Mouse (Mus musculus) layer of hippocampus, adult 2 months (tissue): ENCODE results near the gene Sh3d19. TPM values are rescaled to one million over a fixed set of nuclear protein-coding genes. Genes with fewer than 3 reads are reported as not detected.

Experiments used
- DNase-seq, 2 experiments: peaks; one replicate each; pipeline ENCODE4 v3.0.0; 2022; ENCODE audit warnings: low spot score in 2 of 2
- H3K27ac ChIP-seq: fragments of 200-600 bp; 2 replicates; pipeline ENCODE4 v1.8.1; 2022
- H3K4me3 ChIP-seq: fragments of 200-600 bp; 2 replicates; pipeline ENCODE4 v1.8.1; 2022; ENCODE audit warnings: mild to moderate bottlenecking
- CTCF ChIP-seq: fragments of 200-600 bp; conservative IDR thresholded peaks from 2 replicates; pipeline ENCODE4 v1.8.1; 2022; ENCODE audit warnings: antibody characterized with exemption, mild to moderate bottlenecking, moderate library complexity
- total RNA-seq, 2 experiments: library from RNA; stranded (reverse); gene quantifications; 2 replicates each; pipeline ENCODE4 v1.2.3; 2021

The Sh3d19 gene
- total RNA-seq, 2 experiments from 2014 or later: 19.1 to 27.2 TPM

DNA sequence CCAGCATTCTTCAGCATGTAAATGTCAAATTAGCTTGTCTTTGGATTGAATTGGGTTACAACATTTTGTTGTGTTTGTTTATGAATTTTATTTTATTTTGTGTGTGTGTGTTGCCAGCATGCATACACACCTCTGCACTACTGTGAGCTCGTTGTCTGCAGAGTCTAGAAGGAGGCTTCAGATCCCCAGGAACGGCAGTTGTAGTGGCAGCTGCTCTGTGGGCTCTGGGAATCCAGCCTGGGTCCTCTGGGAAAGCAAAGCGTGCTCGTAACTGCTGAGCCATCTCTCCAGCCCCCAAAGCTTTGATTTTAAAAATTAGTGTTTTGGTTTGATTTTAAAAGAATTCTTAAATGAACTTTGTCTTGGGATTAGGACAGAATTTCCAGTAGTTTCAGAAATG, 50.7 kb downstream of the Sh3d19 start:
- DNase-seq: peak; percentile 36 to 43
- no peak for TF ChIP-seq CTCF
- H3K27ac ChIP-seq: peak overlapping the region; percentile 72
- no peak overlapping the region for H3K4me3 ChIP-seq

GRCm38 (mm10) chr3:86024065-86024795, 53.3 kb downstream of the Sh3d19 start:
- no peak for DNase-seq
- no peak for TF ChIP-seq CTCF
- Histone ChIP-seq H3K27ac (no peak overlapping the region), H3K4me3 (no peak overlapping the region)

DNA sequence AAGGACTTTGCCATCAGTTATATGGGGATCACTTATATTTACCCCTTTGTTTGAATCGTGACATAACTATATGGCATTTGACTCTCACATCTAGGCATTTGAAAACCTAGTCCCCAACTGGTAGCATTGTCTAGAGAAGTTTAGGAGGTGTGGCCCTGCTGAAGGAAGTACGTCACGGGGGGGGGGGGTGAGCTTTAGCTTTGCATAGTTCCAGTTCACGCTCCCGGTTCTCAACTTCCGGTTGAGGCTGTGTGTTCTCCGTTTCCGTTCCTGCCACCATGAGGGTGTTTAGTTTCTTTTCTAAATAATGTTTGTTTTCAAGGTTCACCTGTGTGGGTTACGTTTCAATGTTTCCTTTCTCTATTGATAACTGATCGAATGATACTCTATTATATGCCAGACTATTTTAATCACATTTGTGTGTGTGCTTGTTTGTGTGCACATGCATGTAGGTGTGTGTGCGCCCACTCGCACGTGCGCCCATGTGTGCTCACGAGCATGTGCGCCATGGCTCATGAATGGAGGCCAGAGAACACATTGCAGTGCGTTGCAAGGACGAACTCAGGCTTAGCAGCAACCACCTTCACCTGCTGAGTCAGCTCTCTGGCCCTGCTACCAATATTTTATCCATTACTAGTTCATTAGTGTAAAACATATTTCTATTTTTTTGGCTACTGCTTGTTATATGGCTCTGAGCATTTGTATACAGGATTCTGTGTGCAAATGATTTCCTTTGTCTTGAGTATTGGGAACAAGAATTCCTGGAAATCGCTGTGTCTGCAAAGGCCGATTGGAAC, 54.6 kb downstream of the Sh3d19 start:
- no peak for TF ChIP-seq CTCF
- peak overlapping the region; percentile 6; the same call in 1 of the 2 replicates for H3K27ac ChIP-seq
- H3K4me3 ChIP-seq: no peak overlapping the region
- DNase-seq: no peak

- Histone ChIP-seq H3K4me3 (no peak overlapping the region), H3K27ac (no peak overlapping the region)
- no peak for TF ChIP-seq CTCF
- DNase-seq: no peak
Measured at GRCm38 (mm10) chr3:86028658-86029375, 57.9 kb downstream of the Sh3d19 start.

GRCm38 (mm10) chr3:86030566-86030965, 59.7 kb downstream of the Sh3d19 start:
- Histone ChIP-seq H3K4me3 (no peak overlapping the region), H3K27ac (peak overlapping the region; percentile 53)
- DNase-seq: no peak
- no peak for TF ChIP-seq CTCF

- no peak for DNase-seq
- Histone ChIP-seq H3K27ac (no peak overlapping the region), H3K4me3 (no peak overlapping the region)
- TF ChIP-seq CTCF: no peak
Measured at GRCm38 (mm10) chr3:86033455-86034090, 62.7 kb downstream of the Sh3d19 start.

GRCm38 (mm10) chr3:86037926-86038484, 67.1 kb downstream of the Sh3d19 start:
- DNase-seq: peak in 1 of 2 experiments; percentile 17
- Histone ChIP-seq H3K27ac (peak overlapping the region; percentile 71), H3K4me3 (no peak overlapping the region)
- no peak for TF ChIP-seq CTCF

DNA sequence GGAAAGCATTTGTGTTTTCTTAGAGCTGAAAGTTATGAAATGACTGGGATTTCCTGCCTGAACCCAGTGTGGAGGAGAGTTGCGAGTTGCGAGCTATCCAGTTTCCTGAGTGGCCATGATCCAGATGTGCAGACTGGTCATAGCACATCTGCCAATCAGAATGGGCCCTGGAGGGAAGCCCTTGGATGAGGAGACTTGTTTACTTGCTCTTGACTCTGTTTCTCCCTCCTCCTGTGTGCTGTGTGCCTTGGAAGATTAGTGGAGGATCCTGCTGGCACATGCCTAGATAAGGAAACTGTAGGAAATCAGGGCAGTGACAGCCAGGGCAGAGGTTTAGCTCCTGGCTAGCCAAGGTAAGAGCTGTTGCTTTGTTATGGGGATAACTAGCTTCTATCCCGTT, 67.7 kb downstream of the Sh3d19 start:
- DNase-seq: no peak
- no peak for TF ChIP-seq CTCF
- Histone ChIP-seq H3K27ac (peak overlapping the region; percentile 71), H3K4me3 (peak overlapping the region; percentile 17; the same call in 1 of the 2 replicates)

DNA sequence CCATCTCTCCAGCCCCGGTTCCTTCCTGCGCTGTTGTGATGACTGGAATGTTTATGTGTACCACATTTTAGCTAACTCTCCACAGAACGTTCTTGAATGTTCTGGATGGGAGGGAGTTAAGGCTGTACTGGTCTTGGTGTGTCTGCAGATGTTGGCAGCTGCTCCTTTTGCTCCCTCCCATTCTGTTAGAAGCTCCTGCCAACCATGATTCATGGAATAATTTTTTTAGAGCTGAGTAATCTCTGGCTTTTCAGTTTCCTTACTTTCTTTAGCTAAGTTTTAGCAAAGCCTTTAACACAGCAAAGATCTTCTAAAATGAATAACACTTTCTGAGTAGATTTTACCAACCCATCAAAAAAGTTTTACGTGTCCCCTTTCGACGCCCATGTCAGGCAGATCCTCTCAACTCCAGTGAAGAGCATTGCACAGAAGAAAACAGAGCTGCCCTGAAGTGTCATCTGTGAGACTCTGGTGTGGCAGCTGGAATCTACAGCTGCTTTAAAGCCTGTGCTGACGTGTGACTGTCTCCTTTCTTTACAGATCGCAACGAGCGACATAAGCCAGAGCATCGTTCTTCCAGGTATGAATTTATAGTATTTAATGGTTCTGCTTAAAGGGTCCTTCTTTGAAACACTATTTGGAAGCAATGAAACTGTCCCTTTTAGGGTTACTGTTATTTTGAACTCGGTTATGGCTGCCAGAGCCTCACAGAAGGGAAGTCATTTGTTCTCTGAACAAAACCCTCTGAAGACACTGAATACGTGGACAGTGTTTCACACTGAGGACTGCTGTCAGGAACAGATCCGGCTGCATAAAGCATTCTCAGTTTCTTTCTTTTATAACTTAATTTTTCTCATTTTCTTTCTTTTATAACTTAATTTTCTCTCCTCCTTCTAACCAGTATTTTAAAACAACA, 69.6 kb downstream of the Sh3d19 start:
- no peak overlapping the region for H3K4me3 ChIP-seq
- H3K27ac ChIP-seq: peak overlapping the region; percentile 71
- DNase-seq: no peak
- no peak for TF ChIP-seq CTCF

DNA sequence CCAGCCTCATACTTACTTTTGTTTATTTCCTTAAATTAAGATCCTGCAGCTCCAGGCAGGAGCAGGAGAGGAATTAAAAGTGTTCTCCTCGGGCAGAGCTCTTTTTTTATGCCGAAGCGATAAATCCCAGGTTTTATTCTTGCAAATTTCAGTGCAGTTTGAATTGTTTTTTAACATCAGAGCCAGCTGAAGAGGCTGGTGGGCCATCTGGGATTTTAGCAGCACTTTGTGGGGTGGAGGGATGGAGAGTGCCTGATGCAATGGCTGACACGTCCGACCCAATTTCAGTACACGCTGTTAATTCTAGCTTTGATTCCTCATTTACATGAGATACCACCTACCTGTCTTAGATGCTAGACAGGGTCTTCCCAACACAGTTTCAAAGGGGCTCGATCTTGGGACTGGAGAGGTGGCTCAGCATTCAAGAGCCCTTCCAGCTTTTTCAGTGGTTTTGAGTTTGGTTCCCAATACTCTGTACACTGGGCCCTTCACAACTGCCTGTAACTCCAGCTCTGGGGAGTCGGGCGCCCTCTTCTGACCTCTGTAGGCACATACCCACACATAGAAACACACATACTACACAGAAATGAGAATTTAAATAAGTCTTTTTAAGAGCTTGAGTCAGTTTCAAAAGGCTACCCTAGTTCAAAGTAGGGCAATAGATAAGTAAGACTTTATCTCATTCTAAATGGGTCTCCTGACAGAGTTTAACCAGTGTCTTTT, 76.9 kb downstream of the Sh3d19 start:
- H3K27ac ChIP-seq: peak overlapping the region; percentile 86
- DNase-seq: peak; percentile 50 to 58
- 0 out of 2 replicates have a peak, but pooled peaks have one; percentile 12 for TF ChIP-seq CTCF
- no peak overlapping the region for H3K4me3 ChIP-seq

GRCm38 (mm10) chr3:86049041-86049440, 78.1 kb downstream of the Sh3d19 start:
- no peak for DNase-seq
- H3K4me3 ChIP-seq: no peak overlapping the region
- TF ChIP-seq CTCF: no peak
- no peak overlapping the region for H3K27ac ChIP-seq
